Mouse (Mus musculus) kidney, embryonic 14.5 days (tissue): ENCODE measurements around the gene Atrnl1. TPM values are rescaled to one million over a fixed set of nuclear protein-coding genes. Genes with fewer than 3 reads are reported as not detected.
"Not testable (repeated sequence)": the region's sequence is repeated elsewhere in the genome, so short reads cannot be mapped to it uniquely, and the experiment has no call there.

Experiments used
- ATAC-seq: fragments of 200-750 bp; cut with Nextera tagmentation; 2 replicates; pipeline ENCODE4 v1.8.0; 2017; ENCODE audit warnings: moderate number of reproducible peaks, mild to moderate bottlenecking, moderate TSS enrichment, moderate library complexity; ENCODE audit not compliant: low FRiP score, low TSS enrichment
- H3K27ac ChIP-seq: fragments of 300-500 bp; sonication (generic); 2 replicates; pipeline ENCODE4 v1.5.1; 2014; ENCODE audit warnings: low read depth, mild to moderate bottlenecking, low read length, moderate library complexity, mixed read lengths
- H3K27me3 ChIP-seq: fragments of 300-500 bp; sonication (generic); 2 replicates; pipeline ENCODE4 v1.6.1; 2014; ENCODE audit warnings: mild to moderate bottlenecking, low read length; ENCODE audit not compliant: control insufficient read depth, insufficient read depth
- H3K36me3 ChIP-seq: fragments of 300-500 bp; sonication (generic); 2 replicates; pipeline ENCODE4 v1.6.1; 2014; ENCODE audit warnings: low read length, mixed read lengths; ENCODE audit not compliant: control insufficient read depth, insufficient read depth
- H3K4me1 ChIP-seq: fragments of 300-500 bp; sonication (generic); 2 replicates; pipeline ENCODE4 v1.6.1; 2014; ENCODE audit warnings: low read length, mixed read lengths; ENCODE audit not compliant: control insufficient read depth, insufficient read depth
- H3K4me2 ChIP-seq: fragments of 300-500 bp; sonication (generic); replicated peaks from 2 replicates; pipeline ENCODE4 v1.6.1; 2014; ENCODE audit warnings: low read depth, mild to moderate bottlenecking, low read length
- H3K4me3 ChIP-seq: fragments of 300-500 bp; sonication (generic); 2 replicates; pipeline ENCODE4 v1.5.1; 2014; ENCODE audit warnings: mild to moderate bottlenecking, low read length
- H3K9ac ChIP-seq: fragments of 300-500 bp; sonication (generic); 2 replicates; pipeline ENCODE4 v1.6.1; 2014; ENCODE audit warnings: low read depth, mild to moderate bottlenecking, low read length, moderate library complexity
- H3K9me3 ChIP-seq: fragments of 300-500 bp; sonication (generic); 2 replicates; pipeline ENCODE4 v1.6.1; 2016; ENCODE audit warnings: low read length; ENCODE audit not compliant: control insufficient read depth
- WGBS: fragments of 180-500 bp; shearing (Covaris S2); extraction: QIAGEN DNeasy Blood & Tissue Kit; methylation state at CpG from one replicate; pipeline ENCODE4 v1.1.7; 2014; 5-methylcytosine and 5-hydroxymethylcytosine counted together
- polyA plus RNA-seq: library from polyadenylated mRNA; unstranded; fragments of >200 nt; fragmentation: Nextera tagmentation; extraction: Ambion mirVana; gene quantifications from 2 replicates; pipeline ENCODE4 v1.2.1, GENCODE M21; 2014

The Atrnl1 gene
- polyA plus RNA-seq, 1 experiment from 2014 or later = 10.5 TPM

- not testable (repeated sequence) for H3K27me3 ChIP-seq, H3K4me1 ChIP-seq, H3K4me3 ChIP-seq, H3K27ac ChIP-seq, H3K9ac ChIP-seq, H3K4me2 ChIP-seq, H3K9me3 ChIP-seq, ATAC-seq
- H3K36me3 ChIP-seq = peaks cover 30% of the 10 kb centered on the region
- WGBS = 89% methylated on average over 5 of the region's 5 CpGs
These were observed 85.9 kb downstream of the Atrnl1 start for GRCm38 (mm10) chr19:57696781-57697180.

- no peak overlapping the region for H3K27ac ChIP-seq
- no peaks in the 10 kb centered on the region for H3K9me3 ChIP-seq
- H3K4me3 ChIP-seq = no peak overlapping the region
- no peak for ATAC-seq
- WGBS = 77% methylated on average over 5 of the region's 5 CpGs
- peaks cover 28% of the 10 kb centered on the region for H3K36me3 ChIP-seq
- no peaks in the 10 kb centered on the region for H3K27me3 ChIP-seq
- no peaks in the 10 kb centered on the region for H3K4me1 ChIP-seq
- no peak overlapping the region for H3K9ac ChIP-seq
- H3K4me2 ChIP-seq = no peak overlapping the region
These were observed 102.3 kb downstream of the Atrnl1 start for GRCm38 (mm10) chr19:57713138-57713537.

GRCm38 (mm10) chr19:57724920-57725319 is 114.1 kb downstream of the Atrnl1 start:
- Histone ChIP-seq H3K9ac (no peak overlapping the region), H3K27ac (no peak overlapping the region), H3K9me3 (no peaks in the 10 kb centered on the region), H3K36me3 (peaks cover 2% of the 10 kb centered on the region; the same call in 1 of the 2 replicates), H3K4me3 (no peak overlapping the region), H3K4me1 (no peaks in the 10 kb centered on the region), H3K4me2 (no peak overlapping the region), H3K27me3 (no peaks in the 10 kb centered on the region)
- 89% methylated on average over 6 of the region's 6 CpGs for WGBS
- no peak for ATAC-seq

- no peak overlapping the region for H3K4me3 ChIP-seq
- WGBS = 91% methylated on average over 2 of the region's 2 CpGs
These were observed 114.5 kb downstream of the Atrnl1 start for GRCm38 (mm10) chr19:57725326-57725725.

GRCm38 (mm10) chr19:57727009-57727408 is 116.2 kb downstream of the Atrnl1 start:
- Histone ChIP-seq H3K9me3 (no peaks in the 10 kb centered on the region), H3K4me3 (no peak overlapping the region), H3K4me1 (no peaks in the 10 kb centered on the region), H3K36me3 (0 out of 2 replicates have a peak, but pooled peaks cover 4% of the 10 kb centered on the region), H3K9ac (no peak overlapping the region), H3K27me3 (no peaks in the 10 kb centered on the region), H3K4me2 (no peak overlapping the region), H3K27ac (no peak overlapping the region)
- WGBS = 96% methylated on average over 4 of the region's 4 CpGs
- no peak for ATAC-seq

More at GRCm38 (mm10) chr19:57725326-57725725, 114.5 kb downstream of the Atrnl1 start:
- Histone ChIP-seq H3K36me3 (0 out of 2 replicates have a peak, but pooled peaks cover 2% of the 10 kb centered on the region), H3K27ac (no peak overlapping the region), H3K9me3 (no peaks in the 10 kb centered on the region), H3K4me2 (no peak overlapping the region), H3K4me1 (no peaks in the 10 kb centered on the region), H3K9ac (no peak overlapping the region), H3K27me3 (no peaks in the 10 kb centered on the region)
- no peak for ATAC-seq

GRCm38 (mm10) chr19:57737475-57737874 is 126.6 kb downstream of the Atrnl1 start:
- Histone ChIP-seq H3K27ac (no peak overlapping the region), H3K4me2 (no peak overlapping the region), H3K27me3 (no peaks in the 10 kb centered on the region), H3K36me3 (peaks cover 8% of the 10 kb centered on the region; the same call in 1 of the 2 replicates), H3K9me3 (no peaks in the 10 kb centered on the region), H3K9ac (no peak overlapping the region), H3K4me3 (no peak overlapping the region), H3K4me1 (no peaks in the 10 kb centered on the region)
- ATAC-seq = no peak
- 90% methylated on average over 3 of the region's 3 CpGs for WGBS

- no peak for ATAC-seq
These were observed 134.7 kb downstream of the Atrnl1 start for GRCm38 (mm10) chr19:57745579-57745978.

GRCm38 (mm10) chr19:57746553-57746952 is 135.7 kb downstream of the Atrnl1 start:
- Histone ChIP-seq H3K4me1 (no peaks in the 10 kb centered on the region), H3K4me3 (no peak overlapping the region), H3K36me3 (no peaks in the 10 kb centered on the region; the same call in 1 of the 2 replicates), H3K9ac (no peak overlapping the region), H3K9me3 (no peaks in the 10 kb centered on the region), H3K27me3 (no peaks in the 10 kb centered on the region), H3K27ac (no peak overlapping the region), H3K4me2 (no peak overlapping the region)
- 91% methylated on average over 11 of the region's 11 CpGs for WGBS
- ATAC-seq = no peak

More at GRCm38 (mm10) chr19:57745579-57745978, 134.7 kb downstream of the Atrnl1 start:
- no peaks in the 10 kb centered on the region for H3K9me3 ChIP-seq
- H3K27ac ChIP-seq = no peak overlapping the region
- no peak overlapping the region for H3K4me3 ChIP-seq
- no peaks in the 10 kb centered on the region for H3K27me3 ChIP-seq
- no peak overlapping the region for H3K9ac ChIP-seq
- no peak overlapping the region for H3K4me2 ChIP-seq
- 59% methylated on average over 9 of the region's 9 CpGs for WGBS
- peaks cover 3% of the 10 kb centered on the region; the same call in 1 of the 2 replicates for H3K36me3 ChIP-seq
- H3K4me1 ChIP-seq = no peaks in the 10 kb centered on the region

GRCm38 (mm10) chr19:57752189-57752588 is 141.4 kb downstream of the Atrnl1 start:
- Histone ChIP-seq H3K4me2 (no peak overlapping the region), H3K4me1 (no peaks in the 10 kb centered on the region), H3K36me3 (peaks cover 16% of the 10 kb centered on the region), H3K9ac (no peak overlapping the region), H3K27me3 (no peaks in the 10 kb centered on the region), H3K27ac (no peak overlapping the region), H3K4me3 (no peak overlapping the region), H3K9me3 (no peaks in the 10 kb centered on the region)
- ATAC-seq = no peak
- WGBS = 92% methylated on average over 14 of the region's 14 CpGs
